Mouse (Mus musculus) hindbrain, embryonic 16.5 days (tissue): ENCODE measurements around the gene Casp14. TPM values are rescaled to one million over a fixed set of nuclear protein-coding genes. Genes with fewer than 3 reads are reported as not detected.
"Not testable (repeated sequence)": the region's sequence is repeated elsewhere in the genome, so short reads cannot be mapped to it uniquely, and the experiment has no call there.

ENCODE experiments used
- ATAC-seq: fragments of 200-750 bp; cut with Nextera tagmentation; 2 replicates; pipeline ENCODE4 v1.8.0; 2017; ENCODE audit warnings: moderate TSS enrichment, moderate library complexity
- H3K27ac ChIP-seq: fragments of 300-500 bp; sonication (generic); 2 replicates; pipeline ENCODE4 v1.5.1; 2014; ENCODE audit warnings: low read depth, mild to moderate bottlenecking, control low read depth, low read length, moderate library complexity
- H3K27me3 ChIP-seq: fragments of 300-500 bp; sonication (generic); replicated peaks from 2 replicates; pipeline ENCODE4 v1.6.1; 2014; ENCODE audit warnings: low read length; ENCODE audit not compliant: control insufficient read depth, insufficient read depth
- H3K36me3 ChIP-seq: fragments of 300-500 bp; sonication (generic); 2 replicates; pipeline ENCODE4 v1.6.1; 2014; ENCODE audit warnings: mild to moderate bottlenecking, low read length, moderate library complexity, mixed read lengths; ENCODE audit not compliant: control insufficient read depth, insufficient read depth
- H3K4me1 ChIP-seq: fragments of 300-500 bp; sonication (generic); 2 replicates; pipeline ENCODE4 v1.6.1; 2014; ENCODE audit warnings: low read depth, low read length; ENCODE audit not compliant: control insufficient read depth, insufficient read depth
- H3K4me2 ChIP-seq: fragments of 300-500 bp; sonication (generic); 2 replicates; pipeline ENCODE4 v1.6.1; 2014; ENCODE audit warnings: mild to moderate bottlenecking, low read length, control low read depth, moderate library complexity
- H3K4me3 ChIP-seq: fragments of 300-500 bp; sonication (generic); 2 replicates; pipeline ENCODE4 v1.5.1; 2014; ENCODE audit warnings: mild to moderate bottlenecking, low read length, control low read depth, moderate library complexity
- H3K9ac ChIP-seq: fragments of 300-500 bp; sonication (generic); 2 replicates; pipeline ENCODE4 v1.6.1; 2014; ENCODE audit warnings: low read depth, mild to moderate bottlenecking, control low read depth, low read length, moderate library complexity
- H3K9me3 ChIP-seq: fragments of 300-500 bp; sonication (generic); 2 replicates; pipeline ENCODE4 v1.6.1; 2014; ENCODE audit warnings: mild to moderate bottlenecking, low read length, moderate library complexity; ENCODE audit not compliant: control insufficient read depth
- WGBS: fragments of 180-500 bp; shearing (Covaris S2); extraction: QIAGEN DNeasy Blood & Tissue Kit; methylation state at CpG from one replicate; pipeline ENCODE4 v1.1.7; 2014; 5-methylcytosine and 5-hydroxymethylcytosine counted together
- polyA plus RNA-seq: library from polyadenylated mRNA; unstranded; fragments of >200 nt; fragmentation: Nextera tagmentation; extraction: Ambion mirVana; gene quantifications from 2 replicates; pipeline ENCODE4 v1.2.1, GENCODE M21; 2015

The Casp14 gene
- polyA plus RNA-seq, 1 experiment from 2014 or later: not detected

DNA sequence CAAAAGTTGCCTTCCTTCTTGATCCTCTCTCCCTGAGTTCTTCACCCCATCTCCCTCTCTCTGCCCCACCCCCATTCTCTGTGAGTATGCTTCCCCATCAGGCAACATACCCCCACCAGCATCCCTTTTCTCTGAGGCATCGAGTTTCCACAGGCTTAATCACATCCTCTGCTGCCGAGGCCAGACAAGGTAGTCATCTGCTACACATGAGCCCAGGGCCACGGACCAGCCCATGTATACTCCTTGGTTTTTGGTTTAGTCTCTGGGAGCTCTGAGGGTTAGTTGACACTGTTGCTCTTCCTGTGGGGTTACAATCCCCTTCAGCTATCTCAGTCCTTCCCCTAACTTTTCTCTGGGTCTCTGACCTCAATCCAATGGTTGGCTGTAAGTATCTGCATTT lies 17.2 kb downstream of the Casp14 start:
- no peaks in the 10 kb centered on the region for H3K36me3 ChIP-seq
- no peak overlapping the region for H3K27ac ChIP-seq
- H3K4me3 ChIP-seq: no peak overlapping the region
- no peaks in the 10 kb centered on the region for H3K27me3 ChIP-seq
- H3K4me1 ChIP-seq: no peaks in the 10 kb centered on the region
- no peak overlapping the region for H3K9ac ChIP-seq
- no peak for ATAC-seq
- no peaks in the 10 kb centered on the region for H3K9me3 ChIP-seq
- WGBS: 68% methylated on average over 3 of the region's 3 CpGs
- no peak overlapping the region for H3K4me2 ChIP-seq

- no peaks in the 10 kb centered on the region for H3K27me3 ChIP-seq
Observed at GRCm38 (mm10) chr10:78689973-78690372, 28.1 kb downstream of the Casp14 start.

GRCm38 (mm10) chr10:78686995-78687577 lies 31.0 kb downstream of the Casp14 start:
- WGBS: 72% methylated on average over 4 of the region's 4 CpGs
- ATAC-seq: no peak
- Histone ChIP-seq H3K4me3 (no peak overlapping the region), H3K4me1 (no peaks in the 10 kb centered on the region), H3K27me3 (no peaks in the 10 kb centered on the region), H3K36me3 (no peaks in the 10 kb centered on the region), H3K9me3 (no peaks in the 10 kb centered on the region), H3K27ac (no peak overlapping the region), H3K9ac (no peak overlapping the region), H3K4me2 (no peak overlapping the region)

More at GRCm38 (mm10) chr10:78689973-78690372, 28.1 kb downstream of the Casp14 start:
- Histone ChIP-seq H3K9me3 (no peaks in the 10 kb centered on the region), H3K4me3 (no peak overlapping the region), H3K36me3 (no peaks in the 10 kb centered on the region), H3K4me2 (no peak overlapping the region), H3K4me1 (no peaks in the 10 kb centered on the region), H3K27ac (no peak overlapping the region), H3K9ac (no peak overlapping the region)
- no peak for ATAC-seq
- WGBS: 91% methylated on average over 6 of the region's 6 CpGs

DNA sequence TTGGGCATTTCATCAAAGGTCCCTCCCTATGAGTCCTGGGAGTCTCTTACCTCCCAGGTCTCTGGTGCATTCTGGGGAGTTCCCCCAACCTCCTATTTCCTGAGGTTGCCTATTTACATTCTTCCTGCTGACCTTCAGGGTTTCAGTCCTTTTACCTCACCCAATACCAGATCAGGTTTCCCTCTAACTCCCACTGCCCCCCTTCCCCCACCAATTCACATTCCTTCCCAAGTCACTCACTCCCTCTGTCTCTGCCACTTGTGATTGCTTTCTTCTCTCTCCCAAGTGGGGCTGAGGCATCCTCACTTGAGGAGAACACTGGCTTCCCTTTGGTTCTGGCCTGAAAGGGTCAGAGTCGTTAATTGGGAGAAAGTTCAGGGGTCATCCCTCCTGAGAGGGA lies 48.0 kb downstream of the Casp14 start:
- H3K4me2 ChIP-seq, H3K36me3 ChIP-seq, ATAC-seq, H3K27me3 ChIP-seq, H3K4me3 ChIP-seq, H3K9me3 ChIP-seq, H3K4me1 ChIP-seq, H3K9ac ChIP-seq, H3K27ac ChIP-seq: not testable (repeated sequence)
- 22% methylated on average over 1 of the region's 1 CpGs for WGBS

GRCm38 (mm10) chr10:78666696-78667095 lies 51.4 kb downstream of the Casp14 start:
- ATAC-seq, H3K27ac ChIP-seq, H3K27me3 ChIP-seq, H3K9ac ChIP-seq, H3K4me2 ChIP-seq, H3K36me3 ChIP-seq, H3K4me3 ChIP-seq, H3K4me1 ChIP-seq, H3K9me3 ChIP-seq: not testable (repeated sequence)
- 92% methylated on average over 10 of the region's 10 CpGs for WGBS

- no peak for ATAC-seq
- Histone ChIP-seq H3K9me3 (no peaks in the 10 kb centered on the region), H3K4me2 (no peak overlapping the region), H3K27ac (no peak overlapping the region), H3K27me3 (no peaks in the 10 kb centered on the region), H3K36me3 (no peaks in the 10 kb centered on the region), H3K9ac (no peak overlapping the region), H3K4me3 (no peak overlapping the region), H3K4me1 (no peaks in the 10 kb centered on the region)
- 100% methylated on average over 1 of the region's 1 CpGs for WGBS
Observed at GRCm38 (mm10) chr10:78664546-78664945, 53.5 kb downstream of the Casp14 start.

Other genes with a start within 250 kb of the Casp14 start
- gene Olfr1358, start 200.9 kb downstream of the Casp14 start, polyA plus RNA-seq: not detected in 2 replicates
- gene Ilvbl, start 143.9 kb downstream of the Casp14 start, polyA plus RNA-seq: 76.5 and 79.8 TPM in 2 replicates
- gene Syde1, start 126.3 kb downstream of the Casp14 start, polyA plus RNA-seq: 3.4 and 4.2 TPM in 2 replicates
- gene Olfr1357, start 100.2 kb downstream of the Casp14 start, polyA plus RNA-seq: not detected in 2 replicates
- 0.25 and 0.26 TPM in 2 replicates for gene Ccdc105, start 34.8 kb upstream of the Casp14 start, polyA plus RNA-seq
- gene Slc1a6, start 62.2 kb upstream of the Casp14 start, polyA plus RNA-seq: 32.6 and 37.3 TPM in 2 replicates
- gene Olfr1356, start 133.9 kb upstream of the Casp14 start, polyA plus RNA-seq: not detected in 2 replicates
- gene Olfr1355, start 157.2 kb upstream of the Casp14 start, polyA plus RNA-seq: not detected in 2 replicates
- gene Olfr1354, start 194.9 kb upstream of the Casp14 start, polyA plus RNA-seq: not detected in 2 replicates
- not detected in 2 replicates for gene Olfr8, start 232.3 kb upstream of the Casp14 start, polyA plus RNA-seq
- gene Olfr1353, start 245.0 kb upstream of the Casp14 start, polyA plus RNA-seq: not detected in 2 replicates